Mouse (Mus musculus): ENCODE results near the gene Nav2.

DNA sequence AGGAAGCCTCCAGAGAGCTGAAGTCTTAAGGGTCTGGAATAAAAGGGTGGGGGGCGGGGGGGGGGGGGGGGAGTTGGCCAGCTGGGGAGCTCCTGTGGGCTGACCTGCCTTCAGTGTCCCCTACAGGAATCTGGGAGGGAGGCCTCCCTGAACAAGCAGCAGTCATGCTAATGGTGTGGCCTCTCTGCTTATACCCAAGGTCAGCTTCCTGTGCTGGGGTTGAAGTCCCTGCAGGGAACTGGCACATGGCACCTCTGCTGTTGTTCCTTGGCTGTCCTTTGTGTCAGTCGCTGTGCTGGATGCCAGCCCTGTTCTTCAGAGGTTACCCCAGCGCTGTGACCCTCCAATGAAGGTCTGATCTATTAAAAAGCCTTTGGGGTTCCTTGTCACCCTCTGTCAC lies 596.5 kb downstream of the Nav2 start:
- TF ChIP-seq SMC3 (IDR thresholded peaks at IDR 0.05; ENCODE audit: low read depth, low read length): no peak
- no peak for TF ChIP-seq EP300 (IDR thresholded peaks at IDR 0.05; ENCODE audit: low read depth in 1 of 2, low read length in 2 of 2)
- no peak for TF ChIP-seq CTCF (IDR thresholded peaks at IDR 0.05 in 2 of 3, conservative IDR thresholded peaks at IDR 0.05 in 1 of 3; ENCODE audit: control insufficient read depth in 1 of 3, insufficient read depth in 1 of 3, low read depth in 2 of 3, low read length in 3 of 3, poor library complexity in 1 of 3, severe bottlenecking in 1 of 3)
- TF ChIP-seq POLR2A (IDR thresholded peaks at IDR 0.05; ENCODE audit: control insufficient read depth in 1 of 2, insufficient read depth in 1 of 2, low read depth in 1 of 2, low read length in 2 of 2, poor library complexity in 1 of 2): no peak
- TF ChIP-seq RCOR1 (IDR thresholded peaks at IDR 0.05; ENCODE audit: low read depth, low read length): no peak
- no peak for TF ChIP-seq TBP (IDR thresholded peaks at IDR 0.05; ENCODE audit: low read depth, low read length)
- TF ChIP-seq MYC (IDR thresholded peaks at IDR 0.05; ENCODE audit: low read depth, low read length): no peak
- no peak for TF ChIP-seq GATA1 (IDR thresholded peaks at IDR 0.05; ENCODE audit: low read depth, low read length)
- no peak for TF ChIP-seq KAT2A (conservative IDR thresholded peaks at IDR 0.05; ENCODE audit: low read depth, low read length)

All from MEL (cell line).